Mouse (Mus musculus) forebrain, embryonic 12.5 days (tissue): ENCODE results near the gene Zbtb1. TPM values are rescaled to one million over a fixed set of nuclear protein-coding genes. Genes with fewer than 3 reads are reported as not detected.

Experiments
- ATAC-seq: fragments of 200-750 bp; cut with Nextera tagmentation; 2 replicates; pipeline ENCODE4 v1.8.0; 2017; ENCODE audit warnings: moderate TSS enrichment; ENCODE audit not compliant: low FRiP score
- H3K27ac ChIP-seq: fragments of 300-500 bp; sonication (generic); 2 replicates; pipeline ENCODE4 v1.5.1; 2016; ENCODE audit warnings: mild to moderate bottlenecking
- H3K27me3 ChIP-seq: fragments of 300-500 bp; sonication (generic); 2 replicates; pipeline ENCODE4 v1.6.1; 2016; ENCODE audit warnings: mild to moderate bottlenecking
- H3K36me3 ChIP-seq: fragments of 300-500 bp; sonication (generic); replicated peaks from 2 replicates; pipeline ENCODE4 v1.6.1; 2016; ENCODE audit warnings: mild to moderate bottlenecking
- H3K4me1 ChIP-seq: fragments of 300-500 bp; sonication (generic); 2 replicates; pipeline ENCODE4 v1.6.1; 2016
- H3K4me2 ChIP-seq: fragments of 300-500 bp; sonication (generic); 2 replicates; pipeline ENCODE4 v1.6.1; 2016; ENCODE audit warnings: mild to moderate bottlenecking, moderate library complexity
- H3K4me3 ChIP-seq: fragments of 300-500 bp; sonication (generic); replicated peaks from 2 replicates; pipeline ENCODE4 v1.5.1; 2016; ENCODE audit warnings: mild to moderate bottlenecking
- H3K9ac ChIP-seq: fragments of 300-500 bp; sonication (generic); 2 replicates; pipeline ENCODE4 v1.6.1; 2016; ENCODE audit warnings: mild to moderate bottlenecking
- H3K9me3 ChIP-seq: fragments of 300-500 bp; sonication (generic); 2 replicates; pipeline ENCODE4 v1.6.1; 2016
- WGBS: fragments of 180-500 bp; shearing (Covaris S2); methylation state at CpG from one replicate; pipeline ENCODE4 v1.1.7; 2016; 5-methylcytosine and 5-hydroxymethylcytosine counted together
- polyA plus RNA-seq: library from polyadenylated mRNA; unstranded; fragments of >200 nt; fragmentation: Nextera tagmentation; extraction: Ambion mirVana; gene quantifications from 2 replicates; pipeline ENCODE4 v1.2.1, GENCODE M21; 2016

The Zbtb1 gene
- polyA plus RNA-seq, 1 experiment from 2014 or later: 8.5 TPM

- WGBS: 33% methylated on average over 1 of the region's 1 CpGs
- peaks cover 2% of the 10 kb centered on the region; the same call in 1 of the 2 replicates for H3K36me3 ChIP-seq
- H3K4me1 ChIP-seq: no peaks in the 10 kb centered on the region
- no peak overlapping the region for H3K27ac ChIP-seq
- H3K4me2 ChIP-seq: no peak overlapping the region
- no peaks in the 10 kb centered on the region for H3K9me3 ChIP-seq
- no peak overlapping the region for H3K9ac ChIP-seq
- H3K4me3 ChIP-seq: no peak overlapping the region
- ATAC-seq: no peak
- no peaks in the 10 kb centered on the region for H3K27me3 ChIP-seq
Measured at GRCm38 (mm10) chr12:76360868-76361267, 9.2 kb upstream of the Zbtb1 start.

GRCm38 (mm10) chr12:76361405-76362302 is 8.4 kb upstream of the Zbtb1 start:
- Histone ChIP-seq H3K9me3 (no peaks in the 10 kb centered on the region), H3K4me2 (no peak overlapping the region), H3K27me3 (no peaks in the 10 kb centered on the region), H3K4me3 (no peak overlapping the region), H3K9ac (no peak overlapping the region), H3K4me1 (no peaks in the 10 kb centered on the region), H3K36me3 (peaks cover 2% of the 10 kb centered on the region; the same call in 1 of the 2 replicates), H3K27ac (no peak overlapping the region)
- 69% methylated on average over 9 of the region's 9 CpGs for WGBS
- no peak for ATAC-seq

GRCm38 (mm10) chr12:76362303-76362676 is 7.8 kb upstream of the Zbtb1 start:
- Histone ChIP-seq H3K4me2 (no peak overlapping the region), H3K4me3 (no peak overlapping the region), H3K36me3 (peaks cover 2% of the 10 kb centered on the region; the same call in 1 of the 2 replicates), H3K27ac (no peak overlapping the region), H3K4me1 (peaks cover 6% of the 10 kb centered on the region), H3K9ac (no peak overlapping the region), H3K27me3 (no peaks in the 10 kb centered on the region), H3K9me3 (no peaks in the 10 kb centered on the region)
- whole genome bisulfite sequencing: 85% methylated on average over 9 of the region's 9 CpGs
- ATAC-seq: no peak

GRCm38 (mm10) chr12:76366276-76366675 is 3.8 kb upstream of the Zbtb1 start:
- Histone ChIP-seq H3K9ac (no peak overlapping the region), H3K4me3 (no peak overlapping the region), H3K4me1 (peaks cover 21% of the 10 kb centered on the region), H3K36me3 (0 out of 2 replicates have a peak, but pooled peaks cover 2% of the 10 kb centered on the region), H3K9me3 (no peaks in the 10 kb centered on the region), H3K27ac (no peak overlapping the region), H3K4me2 (no peak overlapping the region), H3K27me3 (no peaks in the 10 kb centered on the region)
- ATAC-seq: no peak
- WGBS: 89% methylated on average over 3 of the region's 3 CpGs

- Histone ChIP-seq H3K9me3 (no peaks in the 10 kb centered on the region), H3K4me2 (peak overlapping the region; percentile 84), H3K36me3 (0 out of 2 replicates have a peak, but pooled peaks cover 2% of the 10 kb centered on the region), H3K4me1 (peaks cover 31% of the 10 kb centered on the region), H3K27me3 (no peaks in the 10 kb centered on the region), H3K27ac (no peak overlapping the region), H3K9ac (peak overlapping the region; percentile 96; the same call in 1 of the 2 replicates), H3K4me3 (peak overlapping the region; percentile 72)
- 33% methylated on average over 14 of the region's 14 CpGs for WGBS
- ATAC-seq: no peak
Measured at GRCm38 (mm10) chr12:76367096-76367995, 2.7 kb upstream of the Zbtb1 start.

GRCm38 (mm10) chr12:76368201-76368789 is 1.8 kb upstream of the Zbtb1 start:
- Histone ChIP-seq H3K36me3 (0 out of 2 replicates have a peak, but pooled peaks cover 2% of the 10 kb centered on the region), H3K27ac (peak overlapping the region; percentile 99), H3K4me1 (peaks cover 38% of the 10 kb centered on the region), H3K27me3 (no peaks in the 10 kb centered on the region), H3K9ac (peak overlapping the region; percentile 96), H3K9me3 (no peaks in the 10 kb centered on the region), H3K4me2 (peak overlapping the region; percentile 84), H3K4me3 (peak overlapping the region; percentile 72)
- WGBS: 7% methylated on average over 9 of the region's 9 CpGs
- ATAC-seq: no peak

- peak overlapping the region; percentile 96 for H3K9ac ChIP-seq
- peaks cover 38% of the 10 kb centered on the region for H3K4me1 ChIP-seq
- no peaks in the 10 kb centered on the region for H3K9me3 ChIP-seq
- 0 out of 2 replicates have a peak, but pooled peaks cover 2% of the 10 kb centered on the region for H3K36me3 ChIP-seq
- ATAC-seq: peak; percentile 58
- WGBS: under 1% methylated on average over 22 of the region's 26 CpGs
- H3K27me3 ChIP-seq: no peaks in the 10 kb centered on the region
- peak overlapping the region; percentile 99 for H3K27ac ChIP-seq
- H3K4me3 ChIP-seq: peak overlapping the region; percentile 72
- peak overlapping the region; percentile 84 for H3K4me2 ChIP-seq
Measured at GRCm38 (mm10) chr12:76368790-76369205, 1.3 kb upstream of the Zbtb1 start.

GRCm38 (mm10) chr12:76369206-76369977 is 674 bp upstream of the Zbtb1 start, which contains the start of gene Zbtb25:
Gene Zbtb25, minus strand, starts transcription at chr12:76369602.
- Histone ChIP-seq H3K4me1 (peaks cover 38% of the 10 kb centered on the region), H3K9me3 (no peaks in the 10 kb centered on the region), H3K27me3 (no peaks in the 10 kb centered on the region), H3K36me3 (no peaks in the 10 kb centered on the region), H3K9ac (peak within 1 kb of the TSS; percentile 96), H3K27ac (peak within 1 kb of the TSS; percentile 99), H3K4me3 (peak within 1 kb of the TSS; percentile 72), H3K4me2 (peak within 1 kb of the TSS; percentile 84)
- ATAC-seq: peak; percentile 85
- WGBS: under 1% methylated on average over 67 of the region's 96 CpGs

- H3K9ac ChIP-seq: peak overlapping the region; percentile 96
- H3K36me3 ChIP-seq: no peaks in the 10 kb centered on the region
- H3K4me3 ChIP-seq: peak overlapping the region; percentile 72
- peak overlapping the region; percentile 99 for H3K27ac ChIP-seq
- peak overlapping the region; percentile 84 for H3K4me2 ChIP-seq
- WGBS: under 1% methylated on average over 57 of the region's 63 CpGs
- peaks cover 38% of the 10 kb centered on the region for H3K4me1 ChIP-seq
- peak; percentile 54 for ATAC-seq
- H3K9me3 ChIP-seq: no peaks in the 10 kb centered on the region
- no peaks in the 10 kb centered on the region for H3K27me3 ChIP-seq
Measured at GRCm38 (mm10) chr12:76370831-76371571, 935 bp downstream of the Zbtb1 start.

- ATAC-seq: no peak
- H3K27ac ChIP-seq: no peak overlapping the region
- WGBS: 40% methylated on average over 7 of the region's 7 CpGs
- H3K9ac ChIP-seq: peak overlapping the region; percentile 96
- H3K4me1 ChIP-seq: peaks cover 35% of the 10 kb centered on the region
- no peaks in the 10 kb centered on the region for H3K36me3 ChIP-seq
- peak overlapping the region; percentile 84 for H3K4me2 ChIP-seq
- peak overlapping the region; percentile 72 for H3K4me3 ChIP-seq
- H3K27me3 ChIP-seq: no peaks in the 10 kb centered on the region
- no peaks in the 10 kb centered on the region for H3K9me3 ChIP-seq
Measured at GRCm38 (mm10) chr12:76372046-76372445, 2.0 kb downstream of the Zbtb1 start.
